Mouse (Mus musculus): Measurements from ENCODE around the gene Itga8. TPM values are rescaled to one million over a fixed set of nuclear protein-coding genes. Genes with fewer than 3 reads are reported as not detected.

Gene Itga8
- polyA plus RNA-seq, 1 experiment from 2014 or later: 8.1 TPM

GRCm38 (mm10) chr2:12290235-12290634, 11.5 kb downstream of the Itga8 start:
- ATAC-seq (replicated peaks; ENCODE audit: low FRiP score) (no peak), DNase-seq (ENCODE audit: low spot score) (no peak)
- WGBS: 79% methylated on average over 3 of the region's 3 CpGs
- H3K4me1 ChIP-seq (replicated peaks; ENCODE audit: control insufficient read depth, insufficient read depth, low read length): no peaks in the 10 kb centered on the region
- no peak overlapping the region for H3K4me2 ChIP-seq
- H3K27me3 ChIP-seq (replicated peaks; ENCODE audit: control insufficient read depth, insufficient read depth, low read length): no peaks in the 10 kb centered on the region
- no peaks in the 10 kb centered on the region for H3K36me3 ChIP-seq (ENCODE audit: control insufficient read depth, insufficient read depth, low read length)
- no peak overlapping the region for H3K4me3 ChIP-seq (ENCODE audit: low read depth, low read length)
- H3K9ac ChIP-seq (ENCODE audit: low read depth, low read length): no peak overlapping the region
- no peak overlapping the region for H3K27ac ChIP-seq (ENCODE audit: low read depth, low read length)
- H3K9me3 ChIP-seq (ENCODE audit: control insufficient read depth, low read length): no peaks in the 10 kb centered on the region

DNA sequence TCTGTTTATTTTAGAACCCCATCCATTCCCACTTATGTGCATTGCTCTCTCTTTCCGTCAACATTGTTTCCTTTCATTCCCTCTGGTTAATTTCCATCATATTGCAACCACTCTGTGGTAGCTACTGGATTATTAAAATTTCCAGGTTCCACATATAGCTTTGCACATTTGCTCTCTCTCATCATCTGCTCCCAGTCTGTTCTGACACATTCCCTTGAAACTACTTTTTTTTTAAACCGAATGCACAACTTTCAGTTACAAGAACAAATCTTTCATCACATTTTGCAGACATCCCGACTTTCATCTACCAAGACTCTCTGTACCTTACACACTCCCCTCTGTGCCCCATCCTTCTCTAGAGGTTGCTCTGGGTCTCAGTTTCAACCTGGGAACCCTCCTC, 13.9 kb downstream of the Itga8 start:
- no peaks in the 10 kb centered on the region for H3K4me1 ChIP-seq (replicated peaks; ENCODE audit: control insufficient read depth, insufficient read depth, low read length)
- H3K9me3 ChIP-seq (ENCODE audit: control insufficient read depth, low read length): no peaks in the 10 kb centered on the region
- H3K4me2 ChIP-seq: no peak overlapping the region
- H3K36me3 ChIP-seq (ENCODE audit: control insufficient read depth, insufficient read depth, low read length): no peaks in the 10 kb centered on the region
- ATAC-seq (replicated peaks; ENCODE audit: low FRiP score) (no peak), DNase-seq (ENCODE audit: low spot score) (no peak)
- no peak overlapping the region for H3K27ac ChIP-seq (ENCODE audit: low read depth, low read length)
- H3K27me3 ChIP-seq (replicated peaks; ENCODE audit: control insufficient read depth, insufficient read depth, low read length): no peaks in the 10 kb centered on the region
- no peak overlapping the region for H3K9ac ChIP-seq (ENCODE audit: low read depth, low read length)
- 85% methylated on average over 3 of the region's 3 CpGs for WGBS
- no peak overlapping the region for H3K4me3 ChIP-seq (ENCODE audit: low read depth, low read length)

GRCm38 (mm10) chr2:12280664-12281063, 21.1 kb downstream of the Itga8 start:
- ATAC-seq (replicated peaks; ENCODE audit: low FRiP score) (no peak), DNase-seq (ENCODE audit: low spot score) (no peak)
- H3K4me1 ChIP-seq (replicated peaks; ENCODE audit: control insufficient read depth, insufficient read depth, low read length): no peaks in the 10 kb centered on the region
- H3K9ac ChIP-seq (ENCODE audit: low read depth, low read length): no peak overlapping the region
- WGBS: 47% methylated on average over 1 of the region's 1 CpGs
- no peaks in the 10 kb centered on the region for H3K9me3 ChIP-seq (ENCODE audit: control insufficient read depth, low read length)
- no peaks in the 10 kb centered on the region for H3K27me3 ChIP-seq (replicated peaks; ENCODE audit: control insufficient read depth, insufficient read depth, low read length)
- no peak overlapping the region for H3K27ac ChIP-seq (ENCODE audit: low read depth, low read length)
- no peaks in the 10 kb centered on the region for H3K36me3 ChIP-seq (ENCODE audit: control insufficient read depth, insufficient read depth, low read length)
- H3K4me3 ChIP-seq (ENCODE audit: low read depth, low read length): no peak overlapping the region
- no peak overlapping the region for H3K4me2 ChIP-seq

GRCm38 (mm10) chr2:12279070-12279612, 22.6 kb downstream of the Itga8 start:
- Histone ChIP-seq H3K27ac (ENCODE audit: low read depth, low read length) (no peak overlapping the region), H3K27me3 (replicated peaks; ENCODE audit: control insufficient read depth, insufficient read depth, low read length) (no peaks in the 10 kb centered on the region), H3K4me1 (replicated peaks; ENCODE audit: control insufficient read depth, insufficient read depth, low read length) (no peaks in the 10 kb centered on the region), H3K4me3 (ENCODE audit: low read depth, low read length) (no peak overlapping the region), H3K36me3 (ENCODE audit: control insufficient read depth, insufficient read depth, low read length) (no peaks in the 10 kb centered on the region), H3K4me2 (no peak overlapping the region), H3K9me3 (ENCODE audit: control insufficient read depth, low read length) (no peaks in the 10 kb centered on the region), H3K9ac (ENCODE audit: low read depth, low read length) (no peak overlapping the region)
- no peak for ATAC-seq (replicated peaks; ENCODE audit: low FRiP score)
- DNase-seq (ENCODE audit: low spot score): no peak
- WGBS: 46% methylated on average over 4 of the region's 4 CpGs

- no peak overlapping the region for H3K27ac ChIP-seq (ENCODE audit: low read depth, low read length)
- no peaks in the 10 kb centered on the region for H3K9me3 ChIP-seq (ENCODE audit: control insufficient read depth, low read length)
- H3K9ac ChIP-seq (ENCODE audit: low read depth, low read length): no peak overlapping the region
- H3K4me1 ChIP-seq (replicated peaks; ENCODE audit: control insufficient read depth, insufficient read depth, low read length): no peaks in the 10 kb centered on the region
- ATAC-seq (replicated peaks; ENCODE audit: low FRiP score) (no peak), DNase-seq (ENCODE audit: low spot score) (no peak)
- no peak overlapping the region for H3K4me2 ChIP-seq
- 78% methylated on average over 2 of the region's 2 CpGs for WGBS
- no peak overlapping the region for H3K4me3 ChIP-seq (ENCODE audit: low read depth, low read length)
- no peaks in the 10 kb centered on the region for H3K27me3 ChIP-seq (replicated peaks; ENCODE audit: control insufficient read depth, insufficient read depth, low read length)
- no peaks in the 10 kb centered on the region for H3K36me3 ChIP-seq (ENCODE audit: control insufficient read depth, insufficient read depth, low read length)
These were observed 44.9 kb downstream of the Itga8 start for GRCm38 (mm10) chr2:12256635-12257317.

DNA sequence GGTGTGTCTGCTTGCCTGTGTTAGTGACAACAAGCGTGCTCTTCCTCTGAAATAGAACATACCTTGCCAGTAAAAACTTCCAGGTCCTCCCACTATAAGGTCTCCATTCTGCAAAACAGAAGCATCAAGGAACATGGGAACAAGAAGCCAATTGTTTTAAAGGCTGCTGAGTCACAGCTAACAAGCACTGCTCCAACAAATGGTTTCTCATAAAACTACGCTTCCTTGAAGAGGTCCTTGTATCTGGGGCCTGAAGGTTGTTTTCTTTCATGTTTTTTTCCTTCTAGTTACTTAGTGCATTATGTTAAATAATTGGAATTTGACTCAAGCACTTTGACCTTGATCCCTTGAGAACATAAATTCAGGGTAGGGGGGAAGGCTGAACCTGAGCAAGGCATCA, 45.8 kb downstream of the Itga8 start:
- WGBS: 85% methylated on average over 2 of the region's 2 CpGs
- no peak for ATAC-seq (replicated peaks; ENCODE audit: low FRiP score)
- Histone ChIP-seq H3K9ac (ENCODE audit: low read depth, low read length) (no peak overlapping the region), H3K27ac (ENCODE audit: low read depth, low read length) (no peak overlapping the region), H3K9me3 (ENCODE audit: control insufficient read depth, low read length) (no peaks in the 10 kb centered on the region), H3K4me3 (ENCODE audit: low read depth, low read length) (no peak overlapping the region), H3K27me3 (replicated peaks; ENCODE audit: control insufficient read depth, insufficient read depth, low read length) (no peaks in the 10 kb centered on the region), H3K4me1 (replicated peaks; ENCODE audit: control insufficient read depth, insufficient read depth, low read length) (no peaks in the 10 kb centered on the region), H3K4me2 (no peak overlapping the region), H3K36me3 (ENCODE audit: control insufficient read depth, insufficient read depth, low read length) (no peaks in the 10 kb centered on the region)
- DNase-seq (ENCODE audit: low spot score): no peak

- ATAC-seq (replicated peaks; ENCODE audit: low FRiP score): no peak
- Histone ChIP-seq H3K9me3 (ENCODE audit: control insufficient read depth, low read length) (no peaks in the 10 kb centered on the region), H3K4me3 (ENCODE audit: low read depth, low read length) (no peak overlapping the region), H3K27me3 (replicated peaks; ENCODE audit: control insufficient read depth, insufficient read depth, low read length) (no peaks in the 10 kb centered on the region), H3K4me2 (no peak overlapping the region), H3K9ac (ENCODE audit: low read depth, low read length) (no peak overlapping the region), H3K27ac (ENCODE audit: low read depth, low read length) (no peak overlapping the region), H3K4me1 (replicated peaks; ENCODE audit: control insufficient read depth, insufficient read depth, low read length) (no peaks in the 10 kb centered on the region), H3K36me3 (ENCODE audit: control insufficient read depth, insufficient read depth, low read length) (no peaks in the 10 kb centered on the region)
- WGBS: 79% methylated on average over 3 of the region's 3 CpGs
- no peak for DNase-seq (ENCODE audit: low spot score)
These were observed 66.4 kb downstream of the Itga8 start for GRCm38 (mm10) chr2:12235345-12235744.

- Histone ChIP-seq H3K27me3 (replicated peaks; ENCODE audit: control insufficient read depth, insufficient read depth, low read length) (no peaks in the 10 kb centered on the region), H3K4me1 (replicated peaks; ENCODE audit: control insufficient read depth, insufficient read depth, low read length) (no peaks in the 10 kb centered on the region), H3K4me2 (no peak overlapping the region), H3K9me3 (ENCODE audit: control insufficient read depth, low read length) (no peaks in the 10 kb centered on the region), H3K9ac (ENCODE audit: low read depth, low read length) (no peak overlapping the region), H3K27ac (ENCODE audit: low read depth, low read length) (no peak overlapping the region), H3K36me3 (ENCODE audit: control insufficient read depth, insufficient read depth, low read length) (no peaks in the 10 kb centered on the region), H3K4me3 (ENCODE audit: low read depth, low read length) (no peak overlapping the region)
- DNase-seq (ENCODE audit: low spot score) (no peak), ATAC-seq (replicated peaks; ENCODE audit: low FRiP score) (no peak)
- WGBS: 80% methylated on average over 2 of the region's 2 CpGs
These were observed 72.0 kb downstream of the Itga8 start for GRCm38 (mm10) chr2:12229721-12230120.

- no peaks in the 10 kb centered on the region for H3K4me1 ChIP-seq (replicated peaks; ENCODE audit: control insufficient read depth, insufficient read depth, low read length)
- no peaks in the 10 kb centered on the region for H3K36me3 ChIP-seq (ENCODE audit: control insufficient read depth, insufficient read depth, low read length)
- WGBS: 46% methylated on average over 3 of the region's 3 CpGs
- no peak overlapping the region for H3K4me3 ChIP-seq (ENCODE audit: low read depth, low read length)
- H3K4me2 ChIP-seq: no peak overlapping the region
- ATAC-seq (replicated peaks; ENCODE audit: low FRiP score) (no peak), DNase-seq (ENCODE audit: low spot score) (no peak)
- H3K27me3 ChIP-seq (replicated peaks; ENCODE audit: control insufficient read depth, insufficient read depth, low read length): no peaks in the 10 kb centered on the region
- no peaks in the 10 kb centered on the region for H3K9me3 ChIP-seq (ENCODE audit: control insufficient read depth, low read length)
- no peak overlapping the region for H3K9ac ChIP-seq (ENCODE audit: low read depth, low read length)
- H3K27ac ChIP-seq (ENCODE audit: low read depth, low read length): no peak overlapping the region
These were observed 73.4 kb downstream of the Itga8 start for GRCm38 (mm10) chr2:12228335-12228734.

Measured in liver, embryonic 11.5 days (tissue).